Mouse (Mus musculus): ENCODE measurements around the gene Teddm2.

GRCm38 (mm10) chr1:153904236-153904635 lies 4.2 kb upstream of the Teddm2 start:
- TF ChIP-seq POLR2A (IDR thresholded peaks at IDR 0.05; ENCODE audit: control insufficient read depth, low read depth, low read length) (no peak), CTCF (IDR thresholded peaks at IDR 0.05; ENCODE audit: control insufficient read depth, insufficient read depth, insufficient replicate concordance, low read depth, low read length) (no peak)

All from testis, adult 2 months (tissue).